In genomic region chr14:20886266-20886665, GRCm38 (mm10) we compare ENCODE assay signal across 9 mouse cellular contexts. TPM values are rescaled to one million over a fixed set of nuclear protein-coding genes. Genes with fewer than 3 reads are reported as not detected.
DNase-seq lines count a peak whose midpoint lies in the region; TF ChIP-seq lines count a peak whose summit lies in the region.
"Had no signal": no experiment of that assay in that cellular context is flagged by ENCODE, and none has a peak within 500 bp of the region (broad histone marks: within the 10 kb centered on the region; RNA-seq: fewer than 3 reads in every experiment).

No protein-coding gene starts in this region.

- H3K36me3 ChIP-seq in ES-E14 (ENCODE audit: control insufficient read depth, insufficient read depth, low read length, poor library complexity, severe bottlenecking): no peaks in the 10 kb centered on the region

- peak; percentile 33; the same call in 1 of the 2 replicates for TF ChIP-seq CTCF in brain, embryonic 14.5 days (IDR thresholded peaks at IDR 0.05; ENCODE audit: borderline replicate concordance, extremely low read depth, insufficient read depth, insufficient read length)

- H3K27ac ChIP-seq in ES-E14 (ENCODE audit: insufficient read depth, low read depth, low read length, poor library complexity, severe bottlenecking): no peak overlapping the region

- in situ Hi-C loops in ES-E14 (cut with MboI; ENCODE audit: low sequenced_read_pairs in 2 of 2, unreplicated experiment in 2 of 2): no loop called here

- no peak overlapping the region for H3K4me3 ChIP-seq in ES-E14 (ENCODE audit: insufficient read depth in 1 of 2, low read depth in 1 of 2, low read length in 2 of 2, poor library complexity in 1 of 2, severe bottlenecking in 1 of 2)
- H3K4me3 ChIP-seq: erythroblast, embryonic 14.5 days had no signal

- TF ChIP-seq POLR2A in brain, embryonic 14.5 days (IDR thresholded peaks at IDR 0.05; ENCODE audit: borderline replicate concordance, extremely low read depth, insufficient read depth, insufficient read length, poor library complexity, severe bottlenecking): no peak

- H3K9me3 ChIP-seq in ES-E14 (ENCODE audit: control insufficient read depth, insufficient read depth, low read depth, low read length): no peaks in the 10 kb centered on the region

- no peak overlapping the region for H3K9ac ChIP-seq in ES-E14 (ENCODE audit: insufficient read depth, low read depth, low read length, poor library complexity, severe bottlenecking)

- peak; percentile 76 for DNase-seq in kidney, postnatal 10 days
- no peak for DNase-seq in kidney, postnatal 14 days
- DNase-seq in ES-E14 (ENCODE audit: low read depth, low spot score): peak; percentile 16
- DNase-seq in brain, embryonic 14.5 days (ENCODE audit: low read depth): peak; percentile 15
- DNase-seq in layer of hippocampus, adult 9-11 months: peak; percentile 36
- peak; percentile 37 for DNase-seq in mesoderm, embryonic 11.5 days (ENCODE audit: low read depth, low spot score)
- peak; percentile 88 for DNase-seq in thymus, postnatal 14 days
- DNase-seq in cerebellum, adult 9-11 months: no peak

- H3K4me1 ChIP-seq in ES-E14 (ENCODE audit: control insufficient read depth in 2 of 2, insufficient read depth in 2 of 2, low read length in 2 of 2, poor library complexity in 1 of 2): peaks cover 0 to 14% of the 10 kb centered on the region in 2 experiments; a peak in 2 of 4 replicates

TF ChIP-seq in ES-E14, 5 proteins besides CTCF, POLR2A, EP300 and RAD21:
- no peak for TF ChIP-seq CHD2 (IDR thresholded peaks at IDR 0.05; ENCODE audit: low read depth, low read length)
- TF ChIP-seq HCFC1 (IDR thresholded peaks at IDR 0.05; ENCODE audit: borderline replicate concordance, insufficient read depth, low read length): no peak
- no peak for TF ChIP-seq MAFK (IDR thresholded peaks at IDR 0.05; ENCODE audit: insufficient read depth, low read depth, low read length)
- TF ChIP-seq ZC3H11A (IDR thresholded peaks at IDR 0.05; ENCODE audit: borderline replicate concordance, low read depth, low read length): no peak
- no peak for TF ChIP-seq ZNF384 (IDR thresholded peaks at IDR 0.05; ENCODE audit: low read depth, low read length)

RNA-seq across cellular contexts. Expression of gene Vcl, which starts 42.9 kb away (rescaled TPM):
- total RNA-seq in ES-E14 (2012; rRNA removed): 92.1 and 116 TPM in 2 replicates
- 18.0 and 24.4 TPM in 2 replicates for polyA plus RNA-seq in brain, embryonic 14.5 days (2012; rRNA removed)

RNA-seq across cellular contexts. Expression of gene Plau, which starts 49.8 kb away (rescaled TPM):
- 4.4 and 13.7 TPM in 2 replicates for total RNA-seq in ES-E14 (2012; rRNA removed)
- polyA plus RNA-seq in brain, embryonic 14.5 days (2012; rRNA removed): 0.98 and 1.8 TPM in 2 replicates
- polyA plus RNA-seq: erythroblast, embryonic 14.5 days had no signal

Comparison
In these comparisons a context has a peak if more than half of its experiments do, and no peak if none do; other contexts are left out.
1. DNase-seq: peak in kidney, postnatal 10 days (single experiment), ES-E14 (single experiment), brain, embryonic 14.5 days (single experiment), layer of hippocampus, adult 9-11 months (single experiment), mesoderm, embryonic 11.5 days (single experiment) and thymus, postnatal 14 days (single experiment); none in kidney, postnatal 14 days (single experiment) and cerebellum, adult 9-11 months (single experiment).